Mouse (Mus musculus) R1 (cell line): Measurements from ENCODE around the gene Pigyl.

Experiments
- DNase-seq: peaks from one replicate; pipeline ENCODE4 v3.0.0-alpha.2; 2018; ENCODE audit warnings: low read depth, low spot score

Pigyl gene

DNA sequence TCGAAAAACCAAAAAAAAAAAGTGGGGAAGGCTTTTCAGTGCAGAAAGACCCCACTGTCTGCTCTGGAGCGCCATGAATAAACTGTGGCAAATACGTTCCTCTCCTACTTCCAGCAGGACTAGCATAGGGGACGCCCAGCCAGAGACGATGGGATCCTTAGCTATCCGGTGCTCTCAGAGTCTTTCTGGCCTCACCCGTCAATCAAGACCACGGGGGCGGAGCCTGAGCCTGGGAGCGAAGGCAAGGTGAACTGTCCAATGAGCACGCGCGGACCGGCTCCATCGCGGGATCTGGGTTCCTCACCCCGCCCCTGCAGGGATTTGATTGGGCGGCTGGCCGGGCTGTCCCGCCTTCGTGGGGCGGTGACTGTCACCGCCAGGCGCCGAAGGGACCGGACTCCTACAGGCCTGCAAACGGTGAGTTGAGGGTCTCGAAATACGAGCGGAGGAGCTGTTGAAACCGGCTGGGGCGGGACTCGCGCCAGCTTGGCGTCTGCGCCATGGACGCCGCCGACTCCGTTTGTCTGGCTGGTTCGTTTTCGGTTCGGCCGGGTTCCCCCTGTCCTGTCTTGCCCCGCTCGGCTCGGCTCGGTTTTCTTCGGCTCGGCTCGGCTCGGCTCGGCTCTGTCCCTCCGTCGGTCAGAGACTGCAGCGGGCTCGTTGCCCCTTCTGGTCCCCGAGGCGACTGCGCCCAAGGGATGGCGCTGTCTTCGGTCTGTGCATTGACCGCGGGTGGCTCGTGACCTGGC, at the start of gene Pigyl:
TSS of gene Pigyl (plus strand) at position 350 of the 749 bp plus-strand sequence.
- peak; percentile 99 for DNase-seq

DNA sequence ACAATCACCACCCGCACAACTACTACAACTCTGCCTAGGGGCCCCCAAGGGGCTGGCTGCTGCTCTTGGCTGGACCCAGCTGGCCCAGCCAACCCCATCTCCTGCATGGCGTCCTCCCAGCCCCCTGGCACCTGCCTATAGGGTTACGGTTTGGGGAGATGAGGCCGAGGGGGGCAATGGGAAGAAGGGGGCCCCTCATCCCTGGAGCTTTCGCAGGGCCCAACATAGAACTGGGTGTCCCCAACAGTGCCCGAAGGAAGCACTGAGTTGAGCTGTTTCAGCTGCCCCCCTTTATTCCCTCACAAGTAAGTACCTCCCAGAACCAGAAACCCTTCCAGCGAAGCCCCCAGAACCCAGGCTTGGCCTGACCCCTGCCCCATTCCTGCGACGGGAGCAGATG, 48.5 kb upstream of the Pigyl start:
- DNase-seq, result no peak

DNA sequence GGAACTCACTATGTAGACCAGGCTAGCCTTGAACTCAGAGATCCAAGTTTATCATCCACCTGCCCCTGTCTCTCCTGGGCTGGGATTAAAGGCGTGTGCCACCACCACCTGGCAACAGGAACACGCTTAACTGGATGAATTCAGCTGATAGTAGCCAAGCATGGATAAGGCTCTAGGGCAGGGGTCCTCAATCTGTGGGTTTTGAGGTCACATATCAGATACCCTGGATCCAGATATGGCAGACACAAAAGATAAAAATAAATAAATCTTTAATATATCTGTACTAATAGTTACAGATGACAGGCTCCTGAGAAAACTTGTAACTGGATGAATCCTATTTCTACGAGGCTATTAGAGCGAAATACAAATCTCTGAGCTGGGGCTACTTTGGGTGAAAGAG, 41.0 kb upstream of the Pigyl start:
- DNase-seq, result no peak

DNA sequence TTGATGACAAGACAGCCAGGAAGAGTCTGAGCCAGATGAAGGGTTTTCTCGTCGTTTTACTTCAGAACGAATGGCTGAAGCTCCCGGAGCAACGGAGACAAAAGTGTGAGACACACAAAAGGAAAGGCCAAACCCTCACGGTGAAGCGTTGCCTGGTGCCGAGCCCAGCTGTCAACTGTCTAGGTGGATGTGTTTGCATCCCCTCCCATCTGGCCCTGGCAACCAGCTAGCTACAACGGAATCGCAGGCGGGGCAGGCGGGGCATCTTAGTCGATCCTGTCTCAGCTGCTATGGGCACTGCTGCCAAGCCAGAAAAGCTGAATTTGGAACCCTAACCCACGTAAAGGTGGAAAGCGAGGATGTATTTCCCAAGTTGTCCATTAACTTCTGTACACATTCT, 40.6 kb upstream of the Pigyl start:
- peak; percentile 37 for DNase-seq

DNA sequence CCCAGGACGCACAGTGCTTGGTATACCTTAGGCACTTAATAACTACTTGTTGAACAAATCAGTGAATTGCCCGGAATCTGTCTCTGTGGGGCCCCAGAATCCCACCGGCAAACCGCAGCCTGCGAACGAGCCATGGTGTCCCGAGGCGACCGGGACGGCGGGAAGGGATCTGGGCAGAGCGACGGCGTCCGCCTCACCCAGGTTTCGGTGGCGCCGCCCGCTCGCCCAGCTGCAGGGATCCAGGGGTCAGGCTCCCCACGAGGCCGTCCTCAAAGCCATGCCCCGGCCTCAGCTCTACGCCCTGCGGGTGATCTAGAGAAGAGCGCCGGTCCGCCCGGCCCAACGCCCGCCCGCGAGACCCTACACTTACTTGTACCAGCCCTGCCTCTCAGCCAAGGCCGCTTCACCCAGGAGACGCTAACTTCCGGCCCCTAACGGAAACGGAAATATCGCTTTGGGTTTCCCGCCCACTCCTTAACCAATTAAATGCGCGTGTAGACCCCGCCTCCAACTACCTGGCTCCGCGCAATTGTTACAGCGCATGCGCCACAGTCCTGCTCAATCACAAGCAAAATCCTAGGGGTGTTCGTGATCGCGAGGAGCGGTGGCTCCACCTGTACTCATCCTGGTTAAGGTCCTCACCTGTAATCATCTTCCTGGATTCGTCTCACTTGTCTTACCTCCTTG, 39.8 kb upstream of the Pigyl start, which contains the start of gene Elof1:
TSS of gene Elof1 (minus strand) at position 433 of the 687 bp plus-strand sequence.
- peak; percentile 99 for DNase-seq

DNA sequence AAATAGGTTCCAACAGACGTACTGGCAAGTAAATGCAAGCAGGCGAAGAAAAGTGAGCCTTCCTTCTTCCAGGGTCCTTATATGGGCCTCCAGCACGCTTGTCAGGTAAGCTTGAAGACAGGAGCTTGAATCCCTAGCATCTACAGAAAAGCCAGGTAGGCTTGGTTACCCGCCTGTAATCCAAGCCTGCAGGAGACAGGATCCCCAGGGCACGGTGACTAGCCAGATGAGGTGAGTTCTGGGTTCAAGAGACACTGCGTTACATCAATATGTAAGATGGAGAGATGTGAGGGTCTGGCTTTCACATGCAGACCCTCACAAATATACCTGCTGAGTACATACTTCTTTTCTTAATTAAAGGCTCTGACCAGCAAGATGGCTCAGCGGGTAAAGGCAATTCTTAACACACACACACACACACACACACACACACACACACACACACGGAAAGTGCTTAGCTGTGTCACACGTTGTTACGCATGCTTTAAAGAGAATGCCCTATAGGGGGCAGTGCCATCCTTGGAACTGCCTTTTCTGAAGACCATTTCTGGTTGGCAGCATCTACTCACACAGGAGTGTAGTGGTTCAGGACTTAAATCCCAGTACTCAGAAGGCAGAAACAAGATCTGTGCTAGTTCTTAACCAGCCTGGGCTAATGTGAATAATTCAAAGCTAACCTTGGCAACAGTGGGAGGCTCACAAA, 38.7 kb upstream of the Pigyl start:
- DNase-seq, result peak; percentile 86

DNA sequence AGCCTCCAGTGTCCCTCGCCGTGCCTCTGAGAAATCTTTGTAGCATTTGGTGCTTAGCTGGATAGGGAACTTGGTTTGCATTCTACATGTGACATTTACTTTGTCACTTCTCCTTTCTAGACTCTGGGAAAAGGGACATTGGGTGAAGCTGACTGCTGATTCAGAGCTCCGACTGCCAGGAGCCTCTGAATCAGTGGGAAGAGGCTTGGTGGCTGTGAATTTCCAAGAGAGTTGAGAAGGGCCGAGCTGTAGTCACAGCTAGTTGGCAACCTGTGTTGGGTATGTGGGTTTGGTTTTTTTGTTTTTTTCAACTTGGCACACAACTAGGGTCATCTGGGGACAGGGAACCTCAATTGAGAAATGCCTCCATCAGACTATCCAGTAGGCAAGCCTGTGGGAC, 37.1 kb upstream of the Pigyl start:
- no peak for DNase-seq

DNA sequence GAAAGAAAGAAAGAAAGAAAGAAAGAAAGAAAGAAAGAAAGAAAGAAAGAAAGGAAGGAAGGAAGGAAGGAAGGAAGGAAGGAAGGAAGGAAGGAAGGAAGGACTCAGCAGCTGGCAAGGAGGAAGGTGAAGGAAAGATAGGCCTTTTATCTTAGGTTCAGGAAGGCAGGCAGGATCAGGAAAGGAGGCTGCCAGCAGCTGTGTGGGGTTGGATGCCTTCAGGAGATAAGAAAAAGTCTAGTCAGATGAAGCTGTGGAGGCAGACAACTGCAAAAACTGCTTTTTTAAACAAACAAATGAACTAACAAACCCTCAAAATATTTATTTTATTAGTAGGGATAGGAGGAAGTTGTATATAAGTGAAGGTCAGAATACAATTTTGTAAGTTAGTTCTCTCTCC, 35.1 kb upstream of the Pigyl start:
- no peak for DNase-seq

DNA sequence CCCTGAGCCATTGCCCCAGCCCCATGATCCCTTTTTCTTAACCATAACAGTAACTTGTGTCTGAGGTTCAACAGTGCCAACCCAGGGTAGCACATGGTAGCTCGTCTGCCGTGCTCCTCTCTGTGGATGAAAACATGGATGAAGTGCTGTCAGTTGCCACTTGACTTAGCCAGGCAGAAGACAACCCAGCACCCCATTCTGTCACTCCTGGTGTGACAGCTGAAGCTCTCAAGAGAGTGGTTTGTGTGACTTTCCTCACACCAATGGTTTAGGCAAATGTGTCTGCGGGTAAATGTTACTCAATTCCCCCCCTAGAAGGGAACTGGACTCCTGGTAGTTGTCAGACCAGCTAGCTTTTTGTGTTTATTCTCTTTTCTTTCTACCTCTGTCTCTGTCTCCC, 34.6 kb upstream of the Pigyl start:
- no peak for DNase-seq

DNA sequence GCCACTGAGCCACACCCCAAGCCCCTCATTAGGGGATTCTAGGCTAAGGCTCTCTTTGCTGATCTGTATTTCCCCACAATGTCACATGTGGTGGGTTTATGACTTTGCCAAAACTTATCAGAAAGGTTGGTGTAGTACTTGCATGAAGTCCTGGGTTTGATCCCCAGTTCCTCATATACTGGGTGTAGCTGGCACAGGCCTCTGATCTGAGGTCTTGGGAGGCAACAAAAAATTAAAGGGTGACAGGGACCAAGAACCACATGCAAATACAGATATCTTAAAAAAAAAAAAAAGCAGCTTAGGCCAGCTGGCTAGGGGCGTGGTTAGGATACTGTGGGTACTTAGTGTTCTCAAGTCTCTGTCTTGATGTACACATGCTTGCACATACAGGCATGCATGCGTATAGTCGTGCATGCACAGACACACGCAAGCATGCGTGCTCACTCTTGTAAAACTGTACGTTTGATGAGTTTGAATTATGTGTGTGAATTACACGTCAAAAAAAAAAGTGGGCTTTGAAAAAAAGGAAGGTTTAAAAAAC, 33.5 kb upstream of the Pigyl start:
- DNase-seq, result no peak

DNA sequence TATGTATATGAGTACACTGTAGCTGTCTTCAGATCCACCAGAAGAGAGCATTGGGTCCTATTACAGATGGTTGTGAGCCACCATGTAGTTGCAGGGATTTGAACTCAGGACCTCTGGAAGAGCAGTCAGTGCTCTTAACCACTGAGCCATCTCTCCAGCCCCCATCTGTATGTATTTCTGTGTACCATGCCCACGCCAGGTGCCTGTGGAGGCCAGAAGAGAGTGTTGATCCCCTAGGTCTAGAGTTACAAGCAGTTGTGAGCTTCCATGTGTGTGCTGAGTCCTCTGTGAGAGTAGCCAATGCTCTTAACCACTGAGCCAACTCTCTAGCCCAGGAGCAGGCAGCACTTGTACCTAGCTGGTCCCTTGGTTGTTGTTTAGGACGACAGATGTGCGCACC, 32.5 kb upstream of the Pigyl start:
- no peak for DNase-seq

DNA sequence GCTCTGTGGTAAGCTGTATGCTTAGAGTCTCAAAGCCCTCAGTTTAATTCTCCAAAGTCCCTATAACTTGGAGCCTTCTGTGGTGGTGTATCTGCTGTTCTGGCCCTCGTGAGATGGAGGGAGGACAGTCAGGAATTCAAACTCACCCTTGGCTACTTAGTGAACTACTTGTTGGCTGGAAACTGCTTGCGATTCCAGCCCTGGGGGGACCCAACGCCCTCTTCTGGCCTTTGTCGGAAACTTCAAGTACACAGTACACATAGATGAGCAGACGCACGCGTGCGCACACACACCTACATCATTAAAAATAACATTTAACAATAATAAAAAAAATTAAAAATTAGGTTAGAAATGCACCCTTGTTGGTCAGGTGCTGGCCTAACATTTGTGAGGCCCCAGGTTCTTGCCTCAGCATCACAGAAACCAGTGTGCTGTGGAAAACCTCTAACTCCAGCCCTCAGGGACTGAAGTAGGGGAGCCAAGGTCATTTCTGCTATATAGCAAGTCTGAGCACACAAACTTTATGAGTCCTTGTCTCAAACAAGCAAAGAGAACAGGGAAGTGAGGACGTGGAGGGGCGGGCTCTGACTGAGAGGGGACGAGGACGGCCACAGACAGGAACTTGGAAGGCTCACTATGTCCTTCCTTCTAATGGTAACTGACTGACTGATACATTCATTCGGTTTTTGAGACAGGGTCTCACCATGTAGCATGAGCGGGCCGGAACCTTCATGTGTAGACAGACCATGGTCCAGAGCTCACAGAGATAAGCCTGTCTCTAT, 31.2 kb upstream of the Pigyl start:
- DNase-seq, result peak; percentile 62

DNA sequence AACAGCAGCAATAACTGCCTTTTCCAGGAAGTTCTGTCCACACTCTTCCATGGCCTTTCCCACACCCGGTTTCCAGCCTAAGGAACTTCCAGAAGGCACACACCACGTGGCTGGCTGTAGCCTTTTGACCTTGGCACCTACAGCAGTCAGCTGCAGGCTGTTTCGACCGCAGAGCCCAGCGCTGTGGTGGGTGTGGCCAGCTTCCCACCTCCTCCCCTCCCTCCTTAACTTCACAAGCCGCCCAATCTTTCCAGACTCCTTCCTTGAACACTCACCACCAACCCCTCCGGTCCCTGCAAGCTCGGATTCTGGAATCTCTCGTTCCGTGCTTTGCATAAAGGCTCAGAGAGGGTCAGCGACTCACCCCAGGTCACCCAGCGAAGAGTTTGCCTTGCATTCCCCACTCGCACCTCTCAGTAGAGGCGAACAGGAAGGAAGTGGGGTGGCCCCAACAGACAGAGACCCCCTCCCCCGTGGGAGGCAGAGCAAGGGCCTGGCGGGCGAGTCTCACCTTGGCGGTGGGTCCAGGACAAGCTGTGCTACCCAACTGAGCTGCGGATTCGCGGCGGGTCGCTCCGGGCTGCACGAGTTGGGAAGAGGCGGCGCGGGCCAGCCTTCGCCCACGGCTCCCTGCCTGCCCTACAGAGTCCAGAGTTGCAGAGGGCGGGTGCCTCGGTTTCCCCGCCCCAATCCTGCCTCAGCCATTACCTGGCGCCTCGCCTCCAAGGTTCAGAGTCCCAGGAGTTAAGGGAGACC, 25.2 kb upstream of the Pigyl start:
- peak; percentile 91 for DNase-seq

DNA sequence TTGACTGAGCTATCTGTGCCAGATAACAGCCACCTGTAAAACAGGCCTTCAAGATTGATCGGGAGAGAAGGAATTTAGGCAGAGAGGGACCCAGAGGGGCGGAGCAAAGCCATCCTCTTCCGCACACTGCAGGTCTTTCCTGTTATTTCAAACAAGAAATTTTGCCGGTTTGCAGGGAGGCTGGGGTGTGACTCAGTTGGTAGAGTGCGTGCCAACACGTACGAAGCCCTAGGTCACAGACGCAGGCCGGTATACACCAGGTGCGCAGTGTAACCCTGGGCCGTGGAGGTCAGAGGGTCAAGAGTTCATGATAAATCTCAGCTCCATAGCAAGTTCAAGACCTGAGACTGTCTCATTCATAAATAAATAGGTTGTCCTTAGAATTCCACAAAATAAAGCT, 24.4 kb upstream of the Pigyl start:
- peak; percentile 65 for DNase-seq

DNA sequence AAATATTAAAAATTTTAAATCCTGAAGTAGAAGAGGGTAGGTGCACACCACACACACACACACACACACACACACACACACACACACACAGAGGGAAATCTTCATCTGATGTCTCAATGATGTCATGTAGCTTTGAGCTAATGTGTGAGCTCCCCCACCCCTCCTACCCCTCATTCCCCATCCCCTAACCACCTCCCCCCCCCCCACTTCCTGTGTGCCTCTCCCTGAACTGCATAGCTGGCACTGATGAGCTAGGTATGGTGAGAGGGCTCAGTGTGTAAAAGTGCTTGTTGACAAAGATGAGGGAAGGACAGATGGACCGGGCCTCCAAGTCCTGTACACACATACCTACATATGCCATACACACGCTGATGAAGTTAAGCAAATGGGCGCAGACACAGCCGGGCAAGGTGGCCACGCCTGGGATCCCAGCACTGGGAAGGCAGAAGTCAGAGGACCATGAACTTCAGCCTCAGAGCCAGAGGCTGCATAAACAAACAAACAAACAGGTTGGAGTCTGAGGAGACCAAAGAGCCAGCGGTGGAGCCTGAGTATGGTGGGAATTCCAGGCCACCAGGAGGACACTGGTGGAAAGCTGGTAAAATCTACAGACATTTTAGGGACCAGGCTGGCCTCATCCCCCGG, 22.3 kb upstream of the Pigyl start:
- no peak for DNase-seq

DNA sequence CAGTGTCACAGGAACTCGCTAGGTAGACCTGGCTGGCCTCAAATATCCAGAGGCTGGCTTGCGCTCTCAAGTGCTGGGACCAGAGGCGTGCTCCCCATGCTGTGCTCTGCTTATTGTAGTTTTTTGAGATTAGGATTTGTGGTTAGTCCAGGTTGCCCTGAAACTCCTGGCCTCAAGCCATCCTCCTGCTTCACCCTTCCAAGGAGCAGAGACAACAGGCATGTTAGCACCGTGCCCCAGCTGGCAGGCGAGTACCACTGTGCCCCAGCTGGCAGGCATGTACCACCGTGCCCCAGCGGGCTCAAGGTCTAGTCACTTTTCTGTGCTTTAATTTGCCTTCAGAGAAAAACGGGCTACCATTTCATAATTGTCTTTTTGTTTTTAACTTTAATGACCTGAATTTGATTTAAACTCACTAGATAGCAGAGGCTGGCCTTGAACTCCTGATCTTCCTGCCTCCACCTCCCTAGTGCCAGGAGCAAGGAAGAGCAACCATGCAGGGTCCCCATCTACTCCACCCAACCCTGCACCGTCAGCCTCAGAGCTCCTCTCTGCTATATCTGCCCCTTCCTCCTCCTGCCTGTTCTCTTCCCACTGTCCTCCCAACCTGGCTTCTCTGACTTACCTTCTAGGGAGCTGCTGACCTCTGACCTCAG, 21.5 kb upstream of the Pigyl start:
- DNase-seq, result no peak

DNA sequence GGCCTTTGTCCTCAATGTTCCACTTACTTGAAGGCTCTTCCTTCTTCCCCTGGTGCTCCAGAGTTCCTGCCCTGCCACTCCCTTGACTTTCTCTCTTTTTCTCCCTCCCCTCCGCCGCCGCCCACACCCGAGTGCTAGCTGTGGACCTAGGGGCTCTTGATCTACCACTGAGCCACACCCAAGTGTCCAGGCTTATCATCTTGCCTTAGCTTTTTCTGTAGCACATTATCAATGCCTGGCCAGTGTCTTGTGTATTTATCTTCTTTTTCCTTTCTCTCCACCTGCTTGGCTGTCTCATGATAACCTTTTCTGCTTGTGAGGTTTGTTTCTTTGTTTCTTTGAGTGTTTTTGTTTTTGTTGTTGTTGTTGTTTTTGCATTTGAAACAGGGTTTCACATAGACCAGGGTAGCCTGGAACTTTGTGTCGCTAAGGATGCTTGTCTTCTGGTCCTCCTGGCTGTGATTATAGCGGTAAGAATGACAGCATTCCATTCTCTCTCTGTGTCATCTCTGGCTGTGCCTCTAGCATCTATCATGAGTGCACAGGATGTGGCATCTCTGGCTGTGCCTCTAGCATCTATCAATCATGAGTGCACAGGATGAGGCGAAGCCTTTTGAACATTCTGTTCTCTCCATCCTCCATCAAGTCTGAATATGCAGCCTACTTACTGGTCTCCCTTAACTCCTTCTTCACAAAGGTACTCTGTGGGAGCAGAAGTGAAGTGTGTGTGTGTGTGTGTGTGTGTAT, 20.8 kb upstream of the Pigyl start, which contains the start of gene Acp5:
TSS of gene Acp5 (minus strand) at position 68 of the 747 bp plus-strand sequence.
- DNase-seq, result no peak

DNA sequence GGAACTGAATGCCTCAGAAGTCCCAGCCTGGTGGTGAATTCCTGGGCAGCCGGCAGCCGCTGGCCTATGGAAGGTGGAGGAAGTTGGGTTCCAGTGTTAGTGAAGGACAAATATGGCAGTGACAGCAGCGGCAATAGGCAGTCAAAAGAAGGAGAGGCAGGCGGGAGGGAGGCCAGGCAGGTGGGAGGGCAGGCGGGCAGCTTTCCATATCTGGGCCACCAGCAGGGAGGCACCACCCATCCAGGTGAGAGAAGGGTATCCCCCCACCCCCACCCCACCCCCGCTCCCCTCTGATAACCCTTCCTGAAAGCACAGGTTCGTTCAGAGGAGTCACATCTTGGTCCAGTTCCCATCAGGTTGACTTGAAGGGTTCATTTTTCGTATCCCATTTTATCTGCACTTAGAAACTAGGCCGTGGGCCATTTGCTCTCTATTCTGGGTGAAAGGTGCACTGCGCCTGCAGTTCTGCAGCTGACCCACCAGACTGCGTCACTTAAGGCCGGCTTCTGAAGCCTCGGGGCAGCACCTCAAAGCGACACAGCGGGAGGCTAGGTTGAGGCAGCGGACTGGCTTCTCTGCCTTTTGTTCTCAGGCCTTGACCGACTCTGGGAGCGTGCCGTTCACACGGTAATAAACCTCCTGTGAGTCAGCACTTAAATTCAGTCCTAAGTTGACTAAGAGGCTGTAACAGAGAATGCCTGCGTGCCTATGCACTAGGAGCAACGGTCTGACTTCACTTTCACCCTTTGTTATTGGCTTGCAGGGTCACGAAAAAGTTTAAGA, 19.7 kb upstream of the Pigyl start:
- peak; percentile 98 for DNase-seq
